Mouse (Mus musculus) layer of hippocampus, adult 8-10 months (tissue): Measurements from ENCODE around the gene Zfp874a. TPM values are rescaled to one million over a fixed set of nuclear protein-coding genes. Genes with fewer than 3 reads are reported as not detected.
"Not testable (repeated sequence)": the region's sequence is repeated elsewhere in the genome, so short reads cannot be mapped to it uniquely, and the experiment has no call there.

Source experiments
- DNase-seq, 2 experiments: peaks; one replicate each; pipeline ENCODE4 v3.0.0; 2022; ENCODE audit warnings: low spot score in 2 of 2
- total RNA-seq, 4 experiments: library from RNA; stranded (reverse); gene quantifications; 2 replicates each; pipeline ENCODE4 v1.2.4; 2022

The Zfp874a gene
- total RNA-seq, 4 experiments from 2014 or later = 10.5 to 18.9 (median 15.5) TPM

- peak; percentile 48 to 55 for DNase-seq
Observed at GRCm38 (mm10) chr13:67399183-67399903, 52.1 kb downstream of the Zfp874a start, which contains the start of gene Zfp429. Zfp429 (minus strand) TSS chr13:67399819.

DNA sequence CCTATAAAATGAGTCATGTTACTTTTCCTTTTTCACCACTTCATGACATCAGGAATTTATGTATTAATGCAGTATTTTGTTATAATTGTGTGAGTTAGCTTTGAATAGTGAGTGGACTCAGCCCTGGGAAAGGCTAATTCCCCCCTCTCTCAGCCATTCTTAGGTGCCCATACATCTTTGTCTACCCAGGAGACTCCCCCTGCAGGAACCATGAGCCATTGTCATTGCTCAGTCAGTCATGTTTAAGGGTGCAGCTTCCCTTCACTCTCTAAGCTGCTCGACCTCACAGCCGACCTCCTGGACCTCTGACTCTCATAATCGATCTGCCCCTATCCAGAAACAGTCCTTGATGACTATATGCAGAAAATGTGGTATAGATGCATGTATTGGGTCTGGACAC lies 75.2 kb downstream of the Zfp874a start:
- DNase-seq = not testable (repeated sequence)

DNA sequence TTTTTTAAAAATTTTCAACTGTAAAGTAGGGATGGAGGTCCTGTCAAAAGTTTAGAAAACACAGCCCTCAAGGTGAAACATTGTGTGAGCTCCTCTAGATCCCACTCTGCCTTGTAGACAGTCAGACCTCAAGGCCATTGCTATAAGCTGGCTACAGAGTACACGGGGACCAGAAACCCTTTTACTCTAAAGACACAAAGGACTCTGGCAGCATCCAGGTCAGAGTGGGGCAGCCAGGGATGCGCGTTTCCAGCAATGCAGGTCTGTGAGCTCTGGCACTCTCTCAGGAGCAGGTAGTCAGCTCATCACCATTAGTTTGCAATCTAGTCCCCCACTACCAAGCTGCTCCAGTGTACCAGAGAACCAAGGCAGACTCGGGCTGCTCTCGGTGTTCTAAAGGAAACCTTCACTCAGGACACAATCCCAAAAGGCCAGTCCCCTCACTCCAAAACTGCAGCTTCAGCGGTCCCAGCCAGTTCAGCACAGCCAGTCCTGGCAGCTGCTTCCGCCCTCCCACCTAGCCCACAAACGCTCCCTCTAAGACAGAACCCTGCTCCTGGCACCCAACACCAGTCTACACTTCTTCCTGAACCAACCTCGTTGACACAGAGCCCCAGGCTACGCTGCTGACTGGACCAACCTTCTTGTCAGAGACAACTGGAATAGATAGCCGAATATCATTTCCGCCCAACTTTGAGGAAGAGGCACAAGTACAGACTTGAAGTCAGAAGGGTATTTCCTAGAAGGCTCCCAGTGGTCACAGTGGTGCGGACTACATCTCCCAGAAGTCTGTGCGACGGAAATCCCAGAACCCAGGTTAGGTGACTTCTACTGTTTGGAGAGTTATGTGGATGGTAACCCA lies 76.1 kb downstream of the Zfp874a start, which contains the start of the genes Gm28041 and Zfp456:
Gene Gm28041, minus strand, starts transcription at position 684 of the 862 bp plus-strand sequence.
Gene Zfp456, minus strand, starts transcription at position 761 of the 862 bp plus-strand sequence.
- DNase-seq = peak; percentile 18 to 31

Other genes with a start within 250 kb of the Zfp874a start
- gene Zfp458, start 173.2 kb downstream of the Zfp874a start, total RNA-seq = 10 to 100 TPM; 18.2 to 26.5 (median 23.8) TPM
- gene Zfp457, start 145.1 kb downstream of the Zfp874a start, total RNA-seq = 1 to 10 TPM; 5.0 to 9.0 (median 6.3) TPM
- 1 to 10 TPM; 3.2 to 4.3 (median 3.9) TPM for gene Zfp595, start 119.1 kb downstream of the Zfp874a start, total RNA-seq
- 1 to 10 TPM in 2 of 4 experiments, not detected in 2; 1.1 to 3.2 TPM for gene Gm28044, start 91.1 kb downstream of the Zfp874a start, total RNA-seq
- 1 to 10 TPM; 1.1 to 2.0 (median 1.3) TPM for gene Zfp953, start 91.0 kb downstream of the Zfp874a start, total RNA-seq
- gene Gm28041, start 75.9 kb downstream of the Zfp874a start, total RNA-seq = not detected
- 1 to 10 TPM; 1.0 to 1.9 (median 1.6) TPM for gene Zfp456, start 75.8 kb downstream of the Zfp874a start, total RNA-seq
- 1 to 10 TPM; 2.2 to 4.5 (median 2.4) TPM for gene Zfp429, start 51.8 kb downstream of the Zfp874a start, total RNA-seq
- 1 to 10 TPM; 3.4 to 5.9 (median 4.4) TPM for gene Zfp459, start 30.2 kb downstream of the Zfp874a start, total RNA-seq
- 10 to 100 TPM; 12.4 to 23.2 (median 17.5) TPM for gene Zfp874b, start 32.6 kb upstream of the Zfp874a start, total RNA-seq
- 10 to 100 TPM in 2 of 4 experiments, 1 to 10 TPM in 2; 8.4 to 12.4 (median 10.4) TPM for gene Zfp58, start 48.9 kb upstream of the Zfp874a start, total RNA-seq
- under 1 TPM in 1 of 4 experiments, not detected in 3; 0.25 TPM for gene Gm26965, start 74.5 kb upstream of the Zfp874a start, total RNA-seq
- gene Zfp87, start 74.6 kb upstream of the Zfp874a start, total RNA-seq = 10 to 100 TPM; 21.4 to 24.6 (median 23.7) TPM
- gene Zfp748, start 102.2 kb upstream of the Zfp874a start, total RNA-seq = 10 to 100 TPM in 3 of 4 experiments, 1 to 10 TPM in 1; 9.4 to 12.5 (median 10.5) TPM
- 10 to 100 TPM in 1 of 4 experiments, 1 to 10 TPM in 3; 8.7 to 10.2 (median 9.1) TPM for gene Zfp729b, start 158.1 kb upstream of the Zfp874a start, total RNA-seq
- gene Gm49345, start 186.1 kb upstream of the Zfp874a start, total RNA-seq = 1 to 10 TPM in 3 of 4 experiments, not detected in 1; 1.1 to 2.5 (median 1.7) TPM
- 10 to 100 TPM in 3 of 4 experiments, 1 to 10 TPM in 1; 9.2 to 12.6 (median 10.6) TPM for gene Zfp729a, start 186.2 kb upstream of the Zfp874a start, total RNA-seq
- gene Zfp738, start 235.4 kb upstream of the Zfp874a start, total RNA-seq = 10 to 100 TPM; 21.2 to 33.3 (median 30.4) TPM